Mouse (Mus musculus) intestine, embryonic 15.5 days (tissue): ENCODE data around the gene Atp5g2. TPM values are rescaled to one million over a fixed set of nuclear protein-coding genes. Genes with fewer than 3 reads are reported as not detected.
"Not testable (repeated sequence)": the region's sequence is repeated elsewhere in the genome, so short reads cannot be mapped to it uniquely, and the experiment has no call there.

Source experiments
- ATAC-seq: fragments of 200-750 bp; cut with Nextera tagmentation; 2 replicates; pipeline ENCODE4 v1.8.0; 2017; ENCODE audit warnings: moderate TSS enrichment, moderate library complexity
- H3K27ac ChIP-seq: fragments of 300-500 bp; sonication (generic); 2 replicates; pipeline ENCODE4 v1.5.1; 2015; ENCODE audit warnings: mild to moderate bottlenecking, inconsistent platforms
- H3K27me3 ChIP-seq: fragments of 300-500 bp; sonication (generic); replicated peaks from 2 replicates; pipeline ENCODE4 v1.6.1; 2015; ENCODE audit warnings: inconsistent platforms
- H3K36me3 ChIP-seq: fragments of 300-500 bp; sonication (generic); 2 replicates; pipeline ENCODE4 v1.6.1; 2015; ENCODE audit warnings: inconsistent platforms
- H3K4me1 ChIP-seq: fragments of 300-500 bp; sonication (generic); replicated peaks from 2 replicates; pipeline ENCODE4 v1.6.1; 2015; ENCODE audit warnings: inconsistent platforms
- H3K4me2 ChIP-seq: fragments of 300-500 bp; sonication (generic); replicated peaks from 2 replicates; pipeline ENCODE4 v1.6.1; 2015; ENCODE audit warnings: mild to moderate bottlenecking, inconsistent platforms
- H3K4me3 ChIP-seq: fragments of 300-500 bp; sonication (generic); replicated peaks from 2 replicates; pipeline ENCODE4 v1.5.1; 2015; ENCODE audit warnings: inconsistent platforms
- H3K9ac ChIP-seq: fragments of 300-500 bp; sonication (generic); 2 replicates; pipeline ENCODE4 v1.6.1; 2015; ENCODE audit warnings: inconsistent platforms
- H3K9me3 ChIP-seq: fragments of 300-500 bp; sonication (generic); 2 replicates; pipeline ENCODE4 v1.6.1; 2016; ENCODE audit warnings: inconsistent platforms
- WGBS: fragments of 180-500 bp; shearing (Covaris S2); methylation state at CpG from one replicate; pipeline ENCODE4 v1.1.7; 2015; 5-methylcytosine and 5-hydroxymethylcytosine counted together
- polyA plus RNA-seq: library from polyadenylated mRNA; unstranded; fragments of >200 nt; fragmentation: Nextera tagmentation; extraction: Ambion mirVana; gene quantifications from 2 replicates; pipeline ENCODE4 v1.2.1, GENCODE M21; 2015

The Atp5g2 gene
- polyA plus RNA-seq, 1 experiment from 2014 or later: 68.2 TPM

GRCm38 (mm10) chr15:102662601-102663000, 9.6 kb downstream of the Atp5g2 start:
- not testable (repeated sequence) for H3K9me3 ChIP-seq, H3K27me3 ChIP-seq, H3K4me3 ChIP-seq, ATAC-seq, H3K4me1 ChIP-seq, H3K9ac ChIP-seq, H3K4me2 ChIP-seq, H3K27ac ChIP-seq
- no CpG with 5 or more reads among the region's 2 CpGs for WGBS
- peaks cover 26% of the 10 kb centered on the region for H3K36me3 ChIP-seq

GRCm38 (mm10) chr15:102657926-102658381, 14.2 kb downstream of the Atp5g2 start:
- Histone ChIP-seq H3K4me2 (no peak overlapping the region), H3K9ac (no peak overlapping the region)
- 37% methylated on average over 3 of the region's 3 CpGs for WGBS

DNA sequence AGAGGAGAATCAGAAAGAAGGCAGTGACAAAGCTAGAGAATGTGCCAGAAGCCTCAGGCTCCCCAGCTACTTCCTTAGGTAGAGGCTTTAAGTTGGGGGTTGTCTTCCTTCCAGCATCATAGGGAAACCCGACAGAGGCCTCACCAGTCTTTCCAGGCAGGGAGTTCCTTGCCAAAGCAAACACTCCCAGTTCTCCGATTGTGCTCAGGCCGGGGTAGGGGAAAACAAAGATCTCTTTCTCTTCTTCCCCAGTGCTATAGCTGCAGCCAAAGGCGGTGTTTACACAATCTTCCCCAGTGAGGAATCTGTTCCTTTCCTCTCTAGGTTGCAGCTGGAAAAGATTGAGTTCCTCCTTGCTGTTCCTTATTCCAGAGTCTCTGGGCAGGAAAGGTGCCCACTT, 15.5 kb downstream of the Atp5g2 start:
- Histone ChIP-seq H3K4me3 (no peak overlapping the region), H3K4me2 (0 out of 2 replicates have a peak overlapping the region, but pooled peaks have one; percentile 2), H3K9me3 (no peaks in the 10 kb centered on the region), H3K27me3 (no peaks in the 10 kb centered on the region), H3K4me1 (peaks cover 23% of the 10 kb centered on the region), H3K36me3 (no peaks in the 10 kb centered on the region), H3K27ac (peak overlapping the region; percentile 93), H3K9ac (no peak overlapping the region)
- 2% methylated on average over 4 of the region's 4 CpGs for WGBS
- ATAC-seq: peak; percentile 87

More at GRCm38 (mm10) chr15:102657926-102658381, 14.2 kb downstream of the Atp5g2 start:
- Histone ChIP-seq H3K27ac (peak overlapping the region; percentile 93), H3K9me3 (no peaks in the 10 kb centered on the region), H3K27me3 (no peaks in the 10 kb centered on the region), H3K4me3 (no peak overlapping the region), H3K36me3 (peaks cover 5% of the 10 kb centered on the region), H3K4me1 (peaks cover 23% of the 10 kb centered on the region)
- peak; percentile 35 for ATAC-seq

DNA sequence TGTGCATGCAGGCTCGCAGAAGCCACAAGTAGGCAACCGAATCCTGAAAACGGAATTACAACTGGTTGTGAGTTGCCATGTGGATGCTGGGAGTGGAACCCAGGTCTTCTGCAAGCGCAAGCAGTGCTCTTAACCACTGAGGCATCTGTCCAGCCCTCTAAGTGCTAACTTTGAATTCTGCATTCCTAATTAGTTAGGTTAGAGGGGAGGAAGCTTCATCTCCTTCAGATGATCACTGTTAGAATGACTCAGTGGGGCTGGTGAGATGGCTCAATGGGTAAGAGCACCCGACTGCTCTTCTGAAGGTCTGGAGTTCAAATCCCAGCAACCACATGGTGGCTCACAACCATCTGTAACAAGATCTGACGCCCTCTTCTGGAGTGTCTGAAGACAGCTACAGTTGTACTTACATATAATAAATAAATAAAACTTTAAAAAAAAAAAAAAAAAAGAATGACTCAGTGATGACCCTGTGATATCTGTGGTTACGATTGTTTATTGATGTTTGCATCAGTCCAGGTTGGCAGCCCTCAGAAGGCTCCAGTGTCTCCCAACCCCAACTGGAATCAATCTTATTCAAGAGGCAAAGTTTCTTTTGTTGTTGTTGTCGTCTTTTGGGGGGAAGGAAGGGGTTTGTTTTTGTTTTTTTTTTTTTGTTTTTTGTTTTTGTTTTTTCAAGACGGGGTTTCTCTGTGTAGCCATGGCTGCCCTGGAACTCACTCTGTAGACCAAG, 20.1 kb downstream of the Atp5g2 start:
- H3K9ac ChIP-seq, H3K27me3 ChIP-seq, ATAC-seq, H3K4me3 ChIP-seq, H3K4me2 ChIP-seq, H3K9me3 ChIP-seq, H3K36me3 ChIP-seq, H3K27ac ChIP-seq: not testable (repeated sequence)
- WGBS: 84% methylated on average over 9 of the region's 9 CpGs
- peaks cover 11% of the 10 kb centered on the region for H3K4me1 ChIP-seq

- Histone ChIP-seq H3K27me3 (no peaks in the 10 kb centered on the region), H3K4me1 (peaks cover 3% of the 10 kb centered on the region; the same call in 1 of the 2 replicates), H3K36me3 (no peaks in the 10 kb centered on the region), H3K4me3 (no peak overlapping the region), H3K9ac (no peak overlapping the region), H3K27ac (no peak overlapping the region), H3K4me2 (no peak overlapping the region), H3K9me3 (no peaks in the 10 kb centered on the region)
- ATAC-seq: no peak
- WGBS: 84% methylated on average over 3 of the region's 3 CpGs
Observed at GRCm38 (mm10) chr15:102651107-102651506, 21.0 kb downstream of the Atp5g2 start.

- no peak overlapping the region for H3K4me2 ChIP-seq
- H3K27ac ChIP-seq: no peak overlapping the region
- ATAC-seq: no peak
- H3K4me3 ChIP-seq: no peak overlapping the region
- H3K9ac ChIP-seq: no peak overlapping the region
- no peaks in the 10 kb centered on the region for H3K9me3 ChIP-seq
- H3K36me3 ChIP-seq: no peaks in the 10 kb centered on the region
- H3K27me3 ChIP-seq: no peaks in the 10 kb centered on the region
- no peaks in the 10 kb centered on the region for H3K4me1 ChIP-seq
- 71% methylated on average over 3 of the region's 3 CpGs for WGBS
Observed at GRCm38 (mm10) chr15:102635817-102636216, 36.3 kb downstream of the Atp5g2 start.

DNA sequence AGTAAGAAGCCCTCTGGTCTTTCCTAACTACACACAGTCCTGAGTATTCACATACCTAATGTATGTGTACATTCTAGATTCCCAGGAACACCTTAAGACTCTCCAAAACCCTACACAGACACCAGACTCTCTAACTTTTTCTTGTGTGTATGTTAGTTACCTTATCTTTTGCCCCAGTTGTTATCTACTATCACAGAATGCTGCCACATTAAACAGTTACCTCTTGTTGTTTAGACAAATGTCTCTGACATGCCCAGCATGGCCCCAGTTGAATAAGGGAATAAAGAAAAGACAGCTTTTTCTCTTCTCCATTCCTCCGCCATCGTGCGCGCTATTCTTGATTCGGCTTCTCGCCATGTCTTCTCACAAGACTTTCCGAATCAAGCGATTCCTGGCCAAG, 37.5 kb downstream of the Atp5g2 start:
- Histone ChIP-seq H3K36me3 (no peaks in the 10 kb centered on the region), H3K27me3 (no peaks in the 10 kb centered on the region), H3K4me2 (no peak overlapping the region), H3K4me1 (no peaks in the 10 kb centered on the region), H3K27ac (no peak overlapping the region), H3K9ac (no peak overlapping the region), H3K9me3 (no peaks in the 10 kb centered on the region), H3K4me3 (no peak overlapping the region)
- ATAC-seq: no peak
- WGBS: 93% methylated on average over 8 of the region's 8 CpGs

DNA sequence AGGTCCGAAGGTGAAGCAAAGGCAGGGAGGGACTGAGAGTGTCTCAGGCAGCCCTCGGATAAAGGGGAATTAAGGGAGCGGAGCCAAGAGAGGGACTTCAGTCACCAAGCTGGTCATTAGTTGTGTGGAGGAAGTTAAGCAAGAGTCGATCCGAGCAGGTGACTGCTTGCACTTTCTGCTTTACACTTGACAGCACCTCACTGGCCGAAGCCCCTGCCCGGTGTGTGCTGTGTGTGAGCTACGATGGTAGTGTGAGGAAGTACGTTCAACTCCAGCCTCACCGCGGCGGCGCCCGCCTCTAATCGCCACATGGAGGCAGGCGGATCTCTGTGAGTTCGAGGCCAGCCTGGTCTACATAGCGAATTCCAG, 46.5 kb downstream of the Atp5g2 start:
- H3K9me3 ChIP-seq: no peaks in the 10 kb centered on the region
- no peak; the same call in 1 of the 2 replicates for ATAC-seq
- peak overlapping the region; percentile 88 for H3K9ac ChIP-seq
- H3K4me2 ChIP-seq: peak overlapping the region; percentile 88
- under 1% methylated on average over 18 of the region's 18 CpGs for WGBS
- H3K27me3 ChIP-seq: no peaks in the 10 kb centered on the region
- peak overlapping the region; percentile 66 for H3K4me3 ChIP-seq
- no peaks in the 10 kb centered on the region for H3K36me3 ChIP-seq
- H3K27ac ChIP-seq: peak overlapping the region; percentile 100
- H3K4me1 ChIP-seq: peaks cover 4% of the 10 kb centered on the region

GRCm38 (mm10) chr15:102624970-102625686, 47.0 kb downstream of the Atp5g2 start, which contains the start of the genes Gm28047 and Atf7:
TSS of gene Gm28047 (minus strand) at chr15:102625067.
TSS of gene Atf7 (minus strand) at chr15:102625464.
- Histone ChIP-seq H3K36me3 (no peaks in the 10 kb centered on the region), H3K9ac (peak within 1 kb of the TSS; percentile 88), H3K4me3 (peak within 1 kb of the TSS; percentile 66), H3K27me3 (no peaks in the 10 kb centered on the region), H3K4me2 (peak within 1 kb of the TSS; percentile 88), H3K9me3 (no peaks in the 10 kb centered on the region), H3K4me1 (peaks cover 4% of the 10 kb centered on the region), H3K27ac (peak within 1 kb of the TSS; percentile 100)
- peak; percentile 99 for ATAC-seq
- under 1% methylated on average over 51 of the region's 51 CpGs for WGBS

GRCm38 (mm10) chr15:102624291-102624969, 47.7 kb downstream of the Atp5g2 start:
- peak overlapping the region; percentile 88 for H3K4me2 ChIP-seq
- 3% methylated on average over 17 of the region's 17 CpGs for WGBS
- H3K4me3 ChIP-seq: peak overlapping the region; percentile 66
- H3K4me1 ChIP-seq: peaks cover 4% of the 10 kb centered on the region
- peak overlapping the region; percentile 100 for H3K27ac ChIP-seq
- H3K36me3 ChIP-seq: no peaks in the 10 kb centered on the region
- peak overlapping the region; percentile 88 for H3K9ac ChIP-seq
- no peaks in the 10 kb centered on the region for H3K27me3 ChIP-seq
- peak; percentile 0; the same call in 1 of the 2 replicates for ATAC-seq
- no peaks in the 10 kb centered on the region for H3K9me3 ChIP-seq

GRCm38 (mm10) chr15:102623121-102623520, 49.0 kb downstream of the Atp5g2 start:
- Histone ChIP-seq H3K9ac (no peak overlapping the region), H3K27me3 (no peaks in the 10 kb centered on the region), H3K9me3 (no peaks in the 10 kb centered on the region), H3K27ac (no peak overlapping the region), H3K4me2 (no peak overlapping the region), H3K4me1 (peaks cover 4% of the 10 kb centered on the region), H3K4me3 (no peak overlapping the region), H3K36me3 (no peaks in the 10 kb centered on the region)
- WGBS: 81% methylated on average over 3 of the region's 3 CpGs
- ATAC-seq: no peak

DNA sequence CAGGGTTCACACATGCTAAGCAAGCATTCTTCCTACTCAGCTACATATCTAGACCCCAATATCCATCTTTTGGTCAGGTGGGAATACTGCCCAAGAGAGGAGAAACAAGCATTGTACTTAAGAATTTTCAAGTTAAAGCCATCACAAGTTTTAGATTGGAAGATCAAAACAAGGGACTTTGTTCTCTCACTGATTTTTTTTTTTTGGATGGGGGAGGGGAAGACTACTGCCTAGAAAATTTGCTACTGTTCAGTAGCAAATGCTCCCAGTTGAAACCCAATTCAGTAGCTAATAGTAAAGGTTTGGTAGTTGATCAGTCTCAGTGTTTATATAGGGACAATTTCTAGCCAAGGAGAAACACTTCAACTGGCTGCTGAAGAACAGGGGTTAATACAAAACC, 49.6 kb downstream of the Atp5g2 start:
- no peak for ATAC-seq
- H3K9ac ChIP-seq: no peak overlapping the region
- H3K4me2 ChIP-seq: no peak overlapping the region
- H3K27ac ChIP-seq: no peak overlapping the region
- H3K4me3 ChIP-seq: no peak overlapping the region
- no peaks in the 10 kb centered on the region for H3K36me3 ChIP-seq
- no peaks in the 10 kb centered on the region for H3K9me3 ChIP-seq
- H3K4me1 ChIP-seq: peaks cover 4% of the 10 kb centered on the region
- no peaks in the 10 kb centered on the region for H3K27me3 ChIP-seq
